Mouse (Mus musculus) left cerebral cortex, postnatal 14 days (tissue): ENCODE results near the gene Rimklb. TPM values are rescaled to one million over a fixed set of nuclear protein-coding genes. Genes with fewer than 3 reads are reported as not detected.
"Not testable (repeated sequence)": the region's sequence is repeated elsewhere in the genome, so short reads cannot be mapped to it uniquely, and the experiment has no call there.

ENCODE experiments used
- DNase-seq, 2 experiments: peaks; one replicate each; pipeline ENCODE4 v3.0.0; 2021 to 2022; ENCODE audit warnings: low spot score in 2 of 2, mixed read lengths in 1 of 2
- intact Hi-C: fragments of 180-260 bp; cut with DNase I; formaldehyde crosslinking; loops from one replicate; pipeline ENCODE4 v1.15.1; 2025
- long read RNA-seq, 2 experiments: library from polyadenylated mRNA; stranded (forward); transcript quantifications; one replicate each; pipeline ENCODE4 v2.0.0; 2021
- total RNA-seq, 2 experiments: library from RNA; stranded (reverse); gene quantifications; 2 replicates each; pipeline ENCODE4 v1.2.3; 2021

Rimklb gene
- 100 to 1,000 TPM; 135 to 136 TPM for total RNA-seq
- long read RNA-seq, experiment 1, full-length matches to known transcripts, result 15 of 25 reads
- long read RNA-seq, experiment 1, partial matches to known transcripts, result 2 of 25 reads
- long read RNA-seq, experiment 1, other reads (novel, unspliced or antisense), result 8 of 25 reads
- long read RNA-seq, experiment 2, full-length matches to known transcripts, result 9 of 19 reads
- long read RNA-seq, experiment 2, partial matches to known transcripts, result 3 of 19 reads
- long read RNA-seq, experiment 2, other reads (novel, unspliced or antisense), result 7 of 19 reads

DNA sequence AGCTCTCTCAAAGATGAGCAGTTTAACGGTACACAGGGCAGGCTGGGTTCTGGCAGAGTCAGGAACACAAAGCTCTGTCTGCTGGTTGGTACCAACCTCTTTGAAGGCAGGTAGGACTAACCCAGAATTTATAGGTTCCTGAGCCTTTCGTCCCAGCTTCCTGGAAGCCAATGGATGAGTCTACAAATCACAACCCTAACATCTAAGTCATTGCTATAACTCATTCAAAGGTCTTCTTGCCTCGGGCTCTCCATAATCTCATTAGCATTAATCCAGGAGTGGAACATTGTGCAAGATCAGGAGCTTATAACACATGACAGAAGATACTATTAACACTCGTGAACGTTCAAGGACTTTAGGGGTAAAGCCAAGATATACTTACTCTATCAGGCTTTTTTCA lies at the start of gene Rimklb:
Gene Rimklb (minus strand): TSS at position 101 of the 400 bp plus-strand sequence.
- no peak for DNase-seq
- intact Hi-C loops, result no loop called here

DNA sequence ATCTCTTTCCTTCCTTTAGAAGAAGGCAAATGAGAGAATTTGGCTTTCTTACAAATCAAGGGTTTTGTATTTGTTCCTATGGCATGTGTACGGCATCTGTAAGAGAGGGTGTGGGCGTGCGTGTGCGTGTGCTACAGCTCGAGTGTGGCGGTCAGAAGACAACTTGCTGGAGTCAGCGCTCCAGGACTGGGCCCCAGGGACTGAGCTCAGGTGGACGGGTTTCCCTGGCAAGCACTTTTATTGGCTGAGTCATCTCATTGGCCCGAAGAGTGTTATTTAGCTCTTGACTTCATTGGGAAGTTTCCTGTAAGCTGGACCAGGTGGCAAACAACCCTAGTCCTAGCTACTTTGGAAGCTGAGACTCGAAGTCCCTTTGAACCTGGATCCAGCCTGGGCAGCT lies 47.4 kb upstream of the Rimklb start:
- DNase-seq, result no peak
- intact Hi-C loops, result no loop called here

DNA sequence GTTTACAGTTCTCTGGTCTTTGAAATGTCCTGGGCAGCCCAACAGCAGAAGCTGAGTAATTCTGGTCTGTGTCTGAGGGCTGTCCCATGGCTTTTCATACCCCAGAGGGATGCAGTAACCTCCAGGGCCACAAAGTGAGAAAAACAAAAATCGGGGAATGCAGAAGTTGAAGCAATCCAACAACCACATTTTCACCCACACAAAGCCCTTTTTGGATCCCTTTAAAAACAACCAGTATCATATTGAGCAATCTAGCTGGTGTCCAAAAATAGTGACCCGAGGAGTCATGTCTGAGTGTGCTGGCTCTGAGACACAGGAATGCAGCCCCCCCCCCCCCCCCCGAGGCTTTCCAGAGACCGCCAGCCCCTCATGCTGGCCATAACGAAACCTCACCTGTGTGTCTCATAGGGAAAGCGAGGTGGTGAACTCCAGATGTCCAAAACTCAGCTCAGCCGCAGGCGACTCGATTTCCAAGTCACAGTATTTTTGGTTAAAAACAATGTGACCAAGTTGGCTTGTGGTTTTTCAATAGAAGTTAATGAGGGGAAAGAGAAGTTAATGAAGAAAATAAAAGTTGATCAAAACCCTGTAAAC lies 46.8 kb upstream of the Rimklb start:
- intact Hi-C loops, result no loop called here
- no peak for DNase-seq

DNA sequence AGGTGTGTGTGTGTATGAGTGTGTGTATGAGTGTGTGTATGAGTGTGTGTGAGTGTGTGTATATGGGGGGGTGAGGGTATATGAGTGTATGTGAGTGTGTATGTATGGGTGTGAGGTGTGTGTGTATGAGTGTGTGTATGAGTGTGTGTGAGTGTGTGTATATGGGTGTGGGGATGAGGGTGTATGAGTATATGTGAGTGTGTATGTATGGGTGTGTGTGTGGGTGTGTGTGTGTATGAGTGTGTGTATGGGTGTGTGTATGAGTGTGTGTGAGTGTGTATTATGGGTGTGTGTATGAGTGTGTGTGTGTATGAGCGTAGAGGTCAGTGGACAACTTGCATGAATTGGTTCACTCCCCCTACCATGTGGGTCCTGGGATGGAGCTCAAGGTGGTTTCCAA lies 46.1 kb upstream of the Rimklb start:
- intact Hi-C loops, result no loop called here
- DNase-seq, result no peak

DNA sequence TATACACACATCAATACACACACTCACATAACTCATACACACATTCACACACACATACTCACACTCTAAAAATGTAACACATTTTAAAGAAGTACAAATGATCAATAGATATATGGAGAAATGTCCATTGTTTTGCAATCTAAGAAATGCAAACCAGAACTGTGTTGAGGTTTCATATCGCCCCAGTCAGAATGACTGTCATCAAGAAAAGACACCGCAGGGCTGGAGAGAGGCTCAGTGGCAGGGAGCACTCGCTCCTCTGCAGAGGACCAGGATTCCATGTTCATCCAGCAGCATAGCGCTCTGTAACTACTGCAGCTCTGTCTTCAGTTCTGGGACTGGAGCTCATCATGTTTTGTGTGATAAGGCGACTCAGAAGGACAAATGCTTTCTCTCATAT lies 45.0 kb upstream of the Rimklb start:
- intact Hi-C loops, result no loop called here
- no peak for DNase-seq

DNA sequence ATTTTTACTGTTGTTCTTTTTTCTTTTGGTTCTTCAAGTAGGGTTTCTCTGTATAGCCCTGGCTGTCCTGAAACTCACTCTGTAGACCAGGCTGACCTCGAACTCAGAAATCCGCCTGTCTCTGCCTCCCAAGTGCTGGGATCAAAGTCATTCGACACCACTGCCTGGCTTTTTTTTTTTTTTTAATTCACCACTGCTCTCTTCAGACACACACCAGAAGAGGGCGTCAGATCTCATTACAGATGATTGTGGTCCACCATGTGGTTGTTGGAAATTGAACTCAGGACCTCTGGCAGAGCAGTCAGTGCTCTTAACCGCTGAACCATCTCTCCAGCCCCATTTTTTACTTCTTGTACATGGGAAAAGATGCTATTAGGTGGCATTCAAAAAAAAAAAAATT lies 43.9 kb upstream of the Rimklb start:
- intact Hi-C loops, DNase-seq: not testable (repeated sequence)

DNA sequence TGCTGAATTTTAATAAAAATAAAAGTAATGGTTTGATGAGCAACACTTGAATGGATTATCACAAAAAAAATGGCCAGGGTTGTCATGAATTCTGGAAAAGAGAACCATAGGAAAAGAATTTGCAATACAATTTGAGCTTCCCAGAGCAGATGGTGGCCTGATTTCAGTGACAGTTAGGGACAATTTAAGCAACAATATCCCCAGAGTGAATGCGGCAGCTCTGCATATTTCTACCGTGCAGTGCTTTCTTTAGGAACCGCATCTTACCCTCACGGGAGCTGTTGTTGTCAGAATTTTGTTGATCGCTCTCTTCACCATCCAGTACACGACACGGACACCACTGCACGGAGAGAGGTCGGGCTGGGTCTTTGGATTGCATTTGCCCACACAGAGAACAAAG lies 41.0 kb upstream of the Rimklb start:
- peak; percentile 15 to 19 for DNase-seq
- intact Hi-C loops, result no loop called here

DNA sequence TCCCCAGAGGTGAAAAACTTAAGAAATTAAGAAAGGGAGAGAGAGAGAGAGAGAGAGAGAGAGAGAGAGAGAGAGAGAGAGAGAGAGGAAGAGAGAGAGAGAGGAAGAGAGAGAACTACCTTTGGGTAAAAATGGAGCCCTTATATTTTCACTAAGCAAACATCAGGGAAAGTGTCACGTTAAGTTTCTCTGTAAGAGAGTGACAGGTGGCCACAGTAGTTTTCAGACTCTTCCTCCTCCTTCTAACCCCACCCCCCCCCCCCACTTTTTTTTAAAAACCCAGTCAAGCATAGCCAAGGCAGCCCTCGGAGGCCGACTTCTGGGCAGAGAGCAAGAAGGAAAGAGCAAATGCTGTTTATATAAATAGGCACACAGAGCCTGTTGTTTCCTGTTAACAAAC lies 35.5 kb upstream of the Rimklb start:
- intact Hi-C loops, result no loop called here
- DNase-seq, result no peak

DNA sequence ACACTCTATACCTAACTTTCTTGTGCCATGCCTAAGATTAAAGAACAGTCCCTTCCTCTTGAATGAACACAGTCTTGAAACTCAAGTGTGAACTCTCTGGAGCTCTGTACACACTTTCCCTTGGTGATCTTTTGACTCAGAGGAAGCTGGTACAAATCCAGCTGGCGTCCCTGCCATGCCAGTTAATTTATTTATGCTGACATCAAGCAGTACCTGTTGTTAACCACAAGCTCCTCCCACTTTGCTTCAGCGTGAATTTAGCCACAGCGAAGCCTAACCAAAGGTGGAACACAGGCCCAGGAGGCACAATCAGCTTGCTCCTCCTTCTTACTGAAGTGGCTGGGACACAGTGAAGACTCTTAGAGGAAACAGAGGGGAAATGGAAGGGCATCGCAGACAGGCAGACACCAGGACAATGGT lies 34.3 kb upstream of the Rimklb start:
- no peak for DNase-seq
- intact Hi-C loops, result no loop called here

DNA sequence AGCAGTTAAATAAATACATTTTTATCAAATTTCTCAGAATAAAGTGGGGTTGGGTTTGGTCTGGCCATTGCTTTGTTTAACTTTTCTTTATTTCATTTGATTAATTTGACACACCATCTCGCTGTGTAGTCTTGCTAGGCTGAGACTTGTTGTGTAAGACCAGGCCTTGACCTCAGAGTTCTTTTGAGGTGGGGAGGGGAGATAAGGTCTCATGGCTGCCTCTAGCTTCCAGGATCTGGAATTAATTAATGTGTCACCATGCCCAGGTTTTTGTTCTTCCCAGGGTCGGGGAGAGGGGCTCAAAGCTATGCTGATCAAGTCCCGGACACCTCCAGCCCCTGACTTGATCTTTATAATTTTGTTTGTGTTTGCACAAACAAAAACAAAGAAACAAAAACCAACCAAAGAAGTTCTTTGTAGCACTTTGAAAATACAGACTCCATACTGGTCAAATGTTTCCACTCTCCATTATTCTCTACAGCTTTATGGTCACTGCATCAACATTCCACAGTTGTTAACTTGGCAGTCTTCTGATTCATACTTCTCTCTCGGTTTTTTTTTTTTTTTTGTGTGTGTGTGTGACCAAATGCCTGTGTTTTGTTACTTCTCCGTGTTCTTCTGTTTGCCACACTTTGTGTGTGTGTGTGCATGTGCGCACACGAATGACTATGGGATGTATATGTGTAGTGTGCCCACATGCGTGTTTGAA lies 33.1 kb upstream of the Rimklb start:
- DNase-seq, result no peak
- intact Hi-C loops, result no loop called here

DNA sequence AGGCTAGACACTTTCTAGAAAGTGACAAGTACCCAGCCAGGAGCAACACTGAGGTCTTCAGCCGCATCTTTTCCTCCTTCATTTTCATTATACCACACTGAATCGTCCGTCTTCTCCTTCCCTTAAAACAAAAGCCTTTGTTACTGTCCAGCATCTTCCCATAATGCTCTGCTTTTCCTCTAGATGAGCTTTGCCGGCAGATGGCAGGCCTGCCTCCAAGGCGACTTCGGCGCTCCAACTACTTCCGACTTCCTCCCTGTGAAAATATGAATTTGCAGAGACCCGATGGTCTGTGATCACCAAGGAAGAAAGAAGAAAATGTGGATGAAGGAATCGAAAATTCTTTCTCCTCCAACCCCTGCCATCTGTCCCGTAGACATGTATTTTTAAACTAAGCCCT lies 29.6 kb upstream of the Rimklb start:
- no peak for DNase-seq
- intact Hi-C loops, result no loop called here

DNA sequence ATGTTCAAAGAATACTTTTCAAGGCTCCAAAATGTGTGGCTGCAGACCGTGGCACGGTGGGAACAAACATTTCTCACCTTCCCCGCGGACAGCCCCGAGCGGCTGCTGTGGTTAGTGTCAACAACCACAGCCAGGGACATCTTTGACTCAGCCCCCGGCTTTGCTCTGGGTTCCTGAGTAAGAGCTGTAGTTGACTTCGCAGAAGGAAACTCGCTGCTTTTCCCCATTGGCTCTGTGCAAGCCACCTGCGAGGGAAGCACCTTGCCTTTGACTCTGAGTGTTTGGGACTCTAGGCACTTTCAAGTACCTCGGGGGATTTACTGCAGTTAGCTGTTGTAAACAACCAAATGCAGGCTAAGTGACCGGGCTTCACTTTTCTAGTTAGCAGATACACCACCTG lies 29.0 kb upstream of the Rimklb start:
- no peak for DNase-seq
- intact Hi-C loops, result no loop called here

DNA sequence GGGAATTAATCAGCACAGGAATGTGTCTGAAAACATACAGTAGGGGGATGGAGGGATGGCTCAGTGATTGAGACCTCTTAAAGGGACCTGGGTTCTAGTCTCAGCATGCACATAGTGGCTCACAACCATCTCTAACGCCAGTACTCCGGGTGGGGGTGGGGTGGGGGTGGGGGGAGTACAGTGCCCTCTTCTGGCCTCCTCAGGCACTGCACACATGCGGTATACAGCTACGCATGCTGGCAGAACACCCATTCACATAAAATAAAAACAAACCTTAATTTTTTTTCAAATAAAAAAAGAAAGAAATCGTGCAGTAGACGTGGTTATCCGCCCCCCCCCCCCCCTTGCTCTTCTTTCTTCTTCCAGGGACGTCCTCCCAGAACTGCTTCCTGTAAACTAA lies 24.7 kb upstream of the Rimklb start:
- intact Hi-C loops, result no loop called here
- no peak for DNase-seq

DNA sequence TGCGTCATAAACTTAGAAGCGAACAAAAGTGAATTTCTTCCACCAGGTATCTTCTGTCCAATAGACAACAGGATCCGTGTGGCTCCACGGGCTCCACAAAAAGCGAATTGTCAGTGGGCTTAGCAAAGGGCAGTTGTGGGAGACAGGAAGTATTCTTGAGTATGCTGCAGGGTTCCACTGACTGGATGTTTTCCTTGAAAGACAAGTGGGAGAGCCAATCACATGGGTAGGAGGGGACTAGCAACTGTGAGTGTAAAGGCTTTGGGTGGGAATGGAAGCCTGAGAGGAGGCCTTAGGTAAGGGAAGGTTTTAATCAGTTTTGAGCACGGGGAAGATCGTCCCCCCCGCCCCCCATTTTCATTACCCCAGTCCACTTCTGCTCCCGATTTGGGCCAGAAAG lies 24.0 kb upstream of the Rimklb start:
- intact Hi-C loops, result no loop called here
- DNase-seq, result peak; percentile 28 to 37

DNA sequence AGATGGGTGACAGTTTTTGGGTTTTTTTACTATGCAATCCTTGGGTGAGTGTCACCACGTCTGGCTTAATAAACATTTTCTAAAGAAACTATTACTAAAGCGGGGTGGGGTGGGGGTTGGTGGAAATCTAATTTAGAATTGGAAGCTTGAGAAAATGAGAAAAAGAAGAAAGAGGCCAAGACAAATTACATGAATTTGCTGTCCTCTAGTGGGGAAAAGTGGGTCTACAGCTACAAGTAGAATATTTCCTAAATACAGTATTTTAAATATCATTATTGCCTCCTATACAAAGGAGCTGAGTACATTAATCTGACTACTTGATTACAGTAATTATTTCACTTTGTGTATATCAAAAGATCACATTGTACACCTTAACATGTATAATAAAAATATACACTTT lies 20.8 kb upstream of the Rimklb start:
- DNase-seq, result peak; percentile 52 to 60
- intact Hi-C loops, result loop anchor here (5.0 kb wide), 1 partner anchor 262 kb away; no protein-coding TSS in a partner anchor

DNA sequence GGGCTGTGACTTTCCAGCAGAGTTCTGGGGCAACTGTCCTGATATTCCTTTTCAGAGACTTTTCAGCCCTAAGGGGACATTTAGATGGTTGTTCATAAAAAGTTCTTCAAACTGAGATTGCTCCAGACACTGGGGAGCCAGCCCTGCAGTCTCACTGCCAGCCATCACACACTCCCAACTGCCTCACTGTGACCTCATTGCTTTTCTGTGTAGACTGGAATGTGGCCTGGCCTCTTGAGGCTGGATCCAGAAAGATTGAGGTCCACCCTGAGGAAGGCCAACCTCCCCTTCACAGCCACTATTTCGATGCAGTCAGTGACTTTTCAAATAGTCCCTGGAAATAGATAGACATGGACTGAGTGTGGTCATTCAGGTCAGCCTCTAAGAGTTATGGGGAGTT lies 19.1 kb upstream of the Rimklb start:
- intact Hi-C loops, result loop anchor here (5.0 kb wide), 1 partner anchor 260 kb away; no protein-coding TSS in a partner anchor

DNA sequence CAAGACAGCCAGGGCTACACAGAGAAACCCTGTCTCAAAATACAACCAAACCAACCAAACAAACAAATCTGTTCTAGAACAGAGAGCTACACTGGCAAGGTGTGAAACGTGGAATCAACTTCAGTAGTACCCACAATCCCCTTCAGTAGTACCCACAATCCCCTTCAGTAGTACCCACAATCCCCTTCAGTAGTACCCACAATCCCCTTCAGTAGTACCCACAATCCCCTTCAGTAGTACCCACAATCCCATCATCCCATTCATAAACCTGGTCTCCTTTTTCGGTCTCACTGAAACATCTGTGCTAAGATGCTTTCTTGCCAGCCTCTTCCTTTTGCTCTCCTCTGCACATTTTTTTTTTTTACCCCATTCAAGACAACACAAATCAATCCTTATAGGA lies 17.2 kb upstream of the Rimklb start:
- intact Hi-C loops, result loop anchor here (5.0 kb wide), 1 partner anchor 258 kb away; no protein-coding TSS in a partner anchor
- DNase-seq, result not testable (repeated sequence)

More for the DNA sequence above, 19.1 kb upstream of the Rimklb start:
- no peak for DNase-seq

DNA sequence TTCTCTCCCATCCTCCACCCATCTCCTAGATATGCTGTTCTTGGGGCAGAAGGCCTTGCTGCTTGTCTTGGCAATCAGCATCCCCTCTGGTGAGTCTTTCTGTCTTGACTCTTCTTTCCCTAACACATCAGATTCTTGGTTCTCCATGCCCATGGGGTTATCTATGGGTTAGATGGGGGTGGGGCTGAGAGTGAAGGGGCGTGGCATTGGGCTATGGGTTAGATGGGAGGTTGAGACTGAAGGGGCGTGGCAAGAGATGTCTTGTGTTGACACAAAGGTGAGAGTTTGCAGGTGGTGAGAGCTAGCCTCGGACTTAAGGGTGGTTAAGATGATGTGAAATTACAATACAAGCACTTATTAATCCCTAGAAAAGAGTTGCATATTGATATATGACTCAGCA lies 15.8 kb upstream of the Rimklb start:
- no peak for DNase-seq
- intact Hi-C loops, result no loop called here

DNA sequence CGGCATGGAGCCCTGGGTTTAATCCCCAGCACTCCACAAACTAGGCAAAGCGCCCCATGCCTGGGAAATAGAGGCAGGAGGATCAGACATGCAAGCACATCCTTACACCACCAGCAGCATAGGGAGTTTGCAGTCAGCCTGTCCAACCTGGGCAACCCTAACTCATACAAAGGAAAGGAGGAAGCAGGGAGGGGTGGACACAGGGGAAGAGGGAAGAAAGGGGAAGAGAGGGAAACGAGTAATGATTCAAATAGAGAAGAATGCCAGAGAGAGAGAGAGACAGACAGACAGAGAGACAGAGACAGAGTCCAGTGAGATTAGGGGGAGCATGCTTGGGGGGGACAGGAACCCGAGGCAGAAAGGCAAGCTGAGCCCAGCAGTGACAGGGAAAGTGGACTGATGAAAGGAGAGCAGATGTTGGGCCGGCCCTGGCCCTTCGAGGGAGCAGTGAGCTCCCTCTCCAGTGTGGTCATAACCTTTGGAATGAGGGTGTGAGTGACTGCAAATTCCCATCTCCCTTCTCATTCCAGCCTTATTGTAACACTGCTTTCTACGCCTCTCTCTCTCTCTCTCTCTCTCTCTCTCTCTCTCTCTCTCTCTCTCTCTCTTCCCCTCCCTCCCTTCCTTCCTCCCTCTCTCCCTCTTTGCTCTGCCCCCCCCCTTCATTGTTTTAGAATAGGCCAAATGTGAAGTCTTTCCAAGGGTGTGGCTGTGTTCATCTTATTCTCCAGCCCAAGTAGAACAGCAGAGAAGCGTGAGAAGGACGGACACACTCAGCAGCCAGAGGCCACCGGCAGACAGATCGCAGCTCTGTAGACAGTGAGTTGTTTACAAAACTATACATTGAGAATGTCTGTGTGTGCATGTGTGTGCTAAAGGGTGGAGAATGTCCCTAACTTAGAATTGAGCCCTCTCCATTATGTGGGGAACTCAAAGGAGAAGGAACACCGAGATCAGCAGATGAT lies 14.6 kb upstream of the Rimklb start:
- no peak for DNase-seq
- intact Hi-C loops, result no loop called here

DNA sequence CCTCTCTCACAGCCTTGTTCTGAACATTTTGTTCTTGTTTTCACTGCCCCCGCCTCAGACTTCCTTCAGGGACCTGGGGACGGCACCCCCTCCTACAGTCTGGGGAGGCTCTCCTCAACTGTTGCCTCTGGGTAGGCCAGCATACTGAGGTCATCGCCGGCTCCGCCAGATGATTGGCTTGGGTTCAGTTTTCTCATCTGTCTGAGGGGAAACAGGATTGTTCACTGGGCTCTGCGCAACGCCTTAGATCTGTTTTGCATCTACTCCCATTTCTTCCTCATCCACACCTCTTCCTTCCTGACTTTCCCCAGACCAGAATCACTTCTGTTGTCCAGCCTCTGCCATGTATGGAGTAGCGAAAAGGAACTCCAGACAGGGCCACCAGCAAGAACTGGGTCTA lies 9.9 kb upstream of the Rimklb start:
- DNase-seq, result no peak
- intact Hi-C loops, result no loop called here
